Mouse (Mus musculus) heart, adult 11 months (tissue): Measurements from ENCODE around the gene Gm2056.
"Not testable (repeated sequence)": the region's sequence is repeated elsewhere in the genome, so short reads cannot be mapped to it uniquely, and the experiment has no call there.

ENCODE experiments used
- DNase-seq: peaks from one replicate; pipeline ENCODE4 v3.0.0; 2022

Gm2056 gene

DNA sequence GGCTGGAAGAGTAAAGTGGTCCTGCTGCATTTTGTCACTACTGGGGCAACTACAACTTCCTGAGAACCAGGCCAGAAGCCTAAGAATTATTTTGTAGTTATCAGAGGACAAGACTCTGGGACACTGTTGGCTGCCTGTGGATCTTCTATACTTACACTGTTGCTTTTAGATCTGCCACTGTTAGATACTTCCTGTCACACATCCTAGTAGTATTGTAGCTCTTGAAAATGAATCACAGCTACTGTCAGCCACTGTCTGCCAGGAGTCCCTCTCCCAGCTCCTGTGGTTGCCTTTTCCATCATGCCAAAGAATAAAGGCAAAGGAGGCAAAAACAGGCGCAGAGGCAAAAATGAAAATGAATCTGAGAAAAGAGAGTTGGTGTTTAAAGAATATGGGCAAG is at the start of gene Gm2056:
Gene Gm2056 (plus strand): TSS at position 301 of the 400 bp plus-strand sequence.
- DNase-seq, result not testable (repeated sequence)

- not testable (repeated sequence) for DNase-seq
Observed at GRCm38 (mm10) chr12:87984000-87984399, 42.8 kb upstream of the Gm2056 start.

DNA sequence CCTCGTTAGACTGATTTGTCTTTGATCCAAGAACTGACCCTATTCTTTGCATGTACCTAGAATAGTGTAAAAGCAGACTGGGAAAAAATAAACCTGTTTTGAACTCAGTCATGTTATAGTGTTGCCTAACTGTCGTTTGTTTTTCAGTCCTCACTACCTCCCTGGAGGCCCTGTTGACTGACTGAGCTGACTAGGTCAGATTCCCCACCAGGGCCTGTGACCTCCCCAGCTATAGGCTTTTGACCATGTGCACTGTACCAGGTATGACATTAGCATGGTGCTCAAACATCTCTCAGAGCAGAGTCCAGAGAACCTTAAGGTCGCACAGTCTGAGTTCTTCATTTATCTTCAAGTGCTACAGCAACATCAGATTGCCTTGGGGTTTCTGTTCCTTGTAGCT is 22.7 kb upstream of the Gm2056 start:
- not testable (repeated sequence) for DNase-seq

- not testable (repeated sequence) for DNase-seq
Observed at GRCm38 (mm10) chr12:88011548-88011947, 15.3 kb upstream of the Gm2056 start, which contains the start of gene Gm2075. Gene Gm2075 (plus strand): TSS chr12:88011848.

DNA sequence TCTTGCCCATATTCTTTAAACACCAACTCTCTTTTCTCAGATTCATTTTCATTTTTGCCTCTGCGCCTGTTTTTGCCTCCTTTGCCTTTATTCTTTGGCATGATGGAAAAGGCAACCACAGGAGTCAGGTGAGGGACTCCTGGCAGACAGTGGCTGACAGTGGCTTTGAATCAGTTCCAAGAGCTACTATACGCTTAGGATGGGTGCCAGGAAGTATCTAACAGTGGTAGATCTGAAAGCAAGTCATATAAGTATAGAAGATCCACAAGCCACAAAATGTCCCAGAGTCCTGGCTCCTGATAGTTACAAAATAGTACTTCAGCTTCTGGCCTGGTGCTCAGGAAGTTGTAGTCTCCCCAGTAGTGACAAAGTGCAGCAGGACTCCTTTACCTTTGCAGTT is 8.1 kb upstream of the Gm2056 start, which contains the start of gene Gm6803:
Gene Gm6803 (minus strand): TSS at position 101 of the 400 bp plus-strand sequence.
- DNase-seq, result not testable (repeated sequence)

DNA sequence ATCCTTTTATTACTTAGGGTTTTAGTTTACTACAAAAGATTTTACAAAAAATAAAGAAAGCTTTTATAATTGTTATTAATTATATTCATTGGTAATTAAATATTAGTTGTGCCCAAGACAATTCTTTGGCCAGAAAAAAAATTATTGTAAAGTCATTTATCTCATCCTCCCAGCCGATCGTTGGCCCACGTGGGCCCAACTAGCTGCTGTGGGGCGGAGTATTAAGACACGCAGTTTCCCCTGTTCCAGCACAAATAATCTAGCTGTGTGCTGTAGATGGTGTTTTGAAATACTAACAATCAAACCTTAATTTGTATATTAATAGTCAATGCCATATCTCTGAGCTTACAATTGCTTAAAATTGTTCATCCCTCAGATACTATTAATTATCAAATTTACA is 5.4 kb downstream of the Gm2056 start:
- DNase-seq, result not testable (repeated sequence)

- DNase-seq, result not testable (repeated sequence)
Observed at GRCm38 (mm10) chr12:88039062-88039461, 12.3 kb downstream of the Gm2056 start.

DNA sequence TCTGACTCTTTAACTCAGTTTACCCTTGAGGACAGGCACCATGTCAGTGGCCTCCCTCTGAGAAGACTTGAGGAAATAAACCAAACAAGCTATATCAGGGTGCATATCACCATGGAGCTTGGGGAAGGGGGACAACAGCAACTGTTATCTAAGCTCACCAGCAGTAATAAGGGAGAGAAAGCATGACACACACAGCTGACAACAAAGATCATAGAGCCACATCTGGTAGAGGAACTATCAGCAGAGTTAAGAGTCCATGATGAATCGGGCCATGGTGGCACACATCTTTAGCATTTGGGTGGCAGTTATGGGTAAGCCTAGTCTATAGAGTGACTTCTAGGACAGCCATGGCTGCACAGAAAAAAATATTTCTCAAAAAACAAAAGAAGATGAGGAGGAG is 12.9 kb downstream of the Gm2056 start:
- not testable (repeated sequence) for DNase-seq

- not testable (repeated sequence) for DNase-seq
Observed at GRCm38 (mm10) chr12:88045226-88045625, 18.4 kb downstream of the Gm2056 start.
